Mouse (Mus musculus) forebrain, embryonic 15.5 days (tissue): ENCODE results near the gene Fgfbp3. TPM values are rescaled to one million over a fixed set of nuclear protein-coding genes. Genes with fewer than 3 reads are reported as not detected.

Experiments
- polyA plus RNA-seq: library from polyadenylated mRNA; unstranded; fragments of >200 nt; fragmentation: Nextera tagmentation; extraction: Ambion mirVana; gene quantifications from 2 replicates; pipeline ENCODE4 v1.2.1, GENCODE M21; 2015

Gene Fgfbp3
- polyA plus RNA-seq, 1 experiment from 2014 or later, result 33.4 TPM

Other genes starting within 250 kb of the Fgfbp3 start
- gene Ppp1r3c, start 183.0 kb downstream of the Fgfbp3 start, polyA plus RNA-seq, result 6.3 and 8.2 TPM in 2 replicates
- gene Tnks2, start 85.4 kb downstream of the Fgfbp3 start, polyA plus RNA-seq, result 43.0 TPM in 2 replicates
- 10.4 and 11.3 TPM in 2 replicates for gene Btaf1, start 6.5 kb upstream of the Fgfbp3 start, polyA plus RNA-seq